Mouse (Mus musculus) testis, adult 2 months (tissue): Measurements from ENCODE around the gene Man1a. TPM values are rescaled to one million over a fixed set of nuclear protein-coding genes. Genes with fewer than 3 reads are reported as not detected.

Source experiments
- H3K27ac ChIP-seq: fragments of 200-500 bp; 2 replicates; pipeline ENCODE4 v1.5.1; 2012; ENCODE audit warnings: low read depth, low read length; ENCODE audit not compliant: control insufficient read depth, insufficient read depth
- H3K27me3 ChIP-seq: fragments of 200-500 bp; 2 replicates; pipeline ENCODE4 v1.6.1; 2012; ENCODE audit warnings: mild to moderate bottlenecking, low read length, moderate library complexity; ENCODE audit not compliant: control insufficient read depth, insufficient read depth
- H3K36me3 ChIP-seq: fragments of 200-500 bp; 2 replicates; pipeline ENCODE4 v1.6.1; 2012; ENCODE audit warnings: mild to moderate bottlenecking, low read length; ENCODE audit not compliant: control insufficient read depth, insufficient read depth
- H3K4me1 ChIP-seq: fragments of 200-500 bp; 2 replicates; pipeline ENCODE4 v1.6.1; 2012; ENCODE audit warnings: low read length; ENCODE audit not compliant: control insufficient read depth, insufficient read depth
- H3K4me3 ChIP-seq: fragments of 200-500 bp; 2 replicates; pipeline ENCODE4 v1.5.1; 2012; ENCODE audit warnings: low read depth, mild to moderate bottlenecking, low read length, moderate library complexity, mixed read lengths; ENCODE audit not compliant: control insufficient read depth
- CTCF ChIP-seq: fragments of 200-500 bp; IDR thresholded peaks from 2 replicates; pipeline ENCODE4 v1.5.1; 2012; ENCODE audit warnings: low read depth, mild to moderate bottlenecking, inconsistent platforms, low read length, moderate library complexity; ENCODE audit not compliant: control insufficient read depth, insufficient read depth, insufficient replicate concordance
- POLR2A ChIP-seq: fragments of 200-500 bp; IDR thresholded peaks from 2 replicates; pipeline ENCODE4 v1.6.1; 2012; ENCODE audit warnings: low read depth, mild to moderate bottlenecking, inconsistent platforms, low read length, moderate library complexity; ENCODE audit not compliant: control insufficient read depth
- polyA plus RNA-seq: library from polyadenylated mRNA; depleted of rRNA; stranded (reverse); fragments of >200 nt; gene quantifications from 2 replicates; pipeline ENCODE4 v1.2.3, GENCODE M21; 2012

Man1a gene
- polyA plus RNA-seq, 1 experiment, result 0.36 TPM

DNA sequence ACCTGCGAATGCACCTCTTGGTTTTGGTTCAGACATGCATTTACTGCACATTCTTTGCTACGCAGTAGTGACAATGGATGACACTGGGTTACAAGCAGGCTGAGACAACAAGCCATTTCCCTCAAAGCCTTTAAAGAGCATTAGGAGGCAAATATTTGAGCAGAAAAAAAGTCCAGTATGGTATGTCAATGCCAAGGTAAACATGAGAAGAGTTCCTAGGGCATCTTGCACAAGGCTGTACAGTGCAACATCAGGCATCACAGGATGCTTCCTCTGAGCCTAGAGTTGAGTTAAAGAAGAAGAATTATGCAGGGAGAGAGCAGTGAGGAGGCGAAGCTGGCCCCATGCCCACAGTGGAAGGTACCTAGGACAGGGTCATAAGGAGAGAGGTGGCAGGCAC lies 140.3 kb downstream of the Man1a start:
- H3K36me3 ChIP-seq, result no peaks in the 10 kb centered on the region
- no peak for TF ChIP-seq CTCF
- no peak for TF ChIP-seq POLR2A
- no peak overlapping the region for H3K4me3 ChIP-seq
- no peaks in the 10 kb centered on the region for H3K27me3 ChIP-seq
- no peaks in the 10 kb centered on the region for H3K4me1 ChIP-seq
- H3K27ac ChIP-seq, result no peak overlapping the region

DNA sequence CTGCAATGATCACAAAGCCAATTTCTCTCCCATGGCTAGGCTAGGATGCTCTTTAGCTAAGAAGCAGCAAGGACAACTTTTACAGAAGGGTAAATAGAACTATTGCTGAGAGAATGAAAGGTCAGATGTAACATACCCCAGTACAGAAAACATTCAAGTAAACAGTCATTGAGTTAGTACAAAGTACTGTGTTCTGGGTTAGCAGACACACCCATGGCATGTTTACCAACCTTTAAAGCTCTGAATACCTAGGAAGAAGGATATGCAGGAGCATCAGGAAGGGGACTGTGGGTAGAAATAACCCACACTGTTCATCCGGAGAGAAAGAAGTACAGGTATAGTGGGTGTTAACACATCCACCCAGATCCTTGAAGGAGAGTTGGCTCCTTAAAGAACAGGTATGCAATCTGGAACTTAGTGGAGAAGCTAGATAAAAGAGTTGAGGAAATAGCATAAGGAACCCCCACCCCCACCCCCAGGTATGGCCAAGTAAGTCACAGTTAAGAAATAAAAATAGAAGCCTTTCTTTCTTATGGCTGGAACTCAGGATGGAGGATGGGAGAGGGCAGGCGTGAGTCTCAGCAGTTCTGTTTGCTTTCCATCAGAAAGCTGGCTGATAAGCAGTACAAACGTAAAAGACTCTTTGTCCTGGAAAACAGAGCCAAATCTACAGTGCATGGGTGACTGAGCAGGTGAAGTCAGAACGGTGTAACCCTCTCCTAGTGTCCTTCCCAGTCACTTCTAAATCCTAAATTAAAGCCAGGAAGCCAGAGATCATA lies 146.5 kb downstream of the Man1a start:
- Histone ChIP-seq H3K4me1 (no peaks in the 10 kb centered on the region), H3K27ac (no peak overlapping the region), H3K36me3 (no peaks in the 10 kb centered on the region), H3K4me3 (no peak overlapping the region), H3K27me3 (no peaks in the 10 kb centered on the region)
- TF ChIP-seq POLR2A, result no peak
- no peak for TF ChIP-seq CTCF

DNA sequence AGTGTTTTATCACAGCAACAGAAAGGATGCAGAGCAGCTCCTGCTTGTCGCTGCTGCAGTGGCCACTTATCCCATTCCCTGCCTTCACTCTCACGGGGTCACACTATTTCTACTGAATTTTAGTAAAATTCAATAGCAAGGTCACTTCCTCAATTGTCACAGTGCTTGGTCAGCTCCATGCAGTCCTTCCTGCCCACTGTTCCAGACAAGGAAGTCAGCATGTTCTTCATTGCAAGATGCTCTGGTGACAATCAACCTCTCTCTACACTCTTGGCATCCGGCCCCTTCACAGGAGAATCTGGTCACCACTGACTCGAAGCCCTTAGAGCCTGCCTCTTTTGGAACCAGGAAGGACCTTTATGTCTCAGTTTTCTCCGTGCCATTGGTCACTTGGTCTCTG lies 148.5 kb downstream of the Man1a start:
- no peaks in the 10 kb centered on the region for H3K4me1 ChIP-seq
- TF ChIP-seq CTCF (no peak), POLR2A (no peak)
- H3K27me3 ChIP-seq, result no peaks in the 10 kb centered on the region
- H3K4me3 ChIP-seq, result no peak overlapping the region
- H3K27ac ChIP-seq, result no peak overlapping the region
- H3K36me3 ChIP-seq, result no peaks in the 10 kb centered on the region

DNA sequence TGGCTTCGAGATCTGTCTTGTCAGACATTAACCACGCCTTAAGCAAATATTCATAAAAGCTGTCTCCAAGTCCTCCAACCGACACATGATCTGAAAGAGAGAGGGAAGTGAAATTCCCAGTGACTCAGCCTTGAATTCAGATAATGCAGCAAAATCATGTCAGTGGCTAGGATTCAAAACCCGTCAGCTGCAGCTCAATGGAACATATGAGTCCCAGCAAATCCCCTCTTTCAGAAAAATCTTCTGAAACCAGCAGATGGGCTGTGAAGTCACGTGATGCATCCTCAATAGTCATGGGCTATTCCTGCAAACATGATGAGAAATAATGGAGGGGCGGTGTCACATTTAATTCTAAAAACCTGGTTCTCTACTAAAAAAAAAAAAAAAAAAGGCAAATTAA lies 151.0 kb downstream of the Man1a start:
- Histone ChIP-seq H3K4me1 (no peaks in the 10 kb centered on the region), H3K36me3 (no peaks in the 10 kb centered on the region), H3K27me3 (no peaks in the 10 kb centered on the region), H3K4me3 (no peak overlapping the region), H3K27ac (no peak overlapping the region)
- TF ChIP-seq POLR2A, result no peak
- no peak for TF ChIP-seq CTCF

DNA sequence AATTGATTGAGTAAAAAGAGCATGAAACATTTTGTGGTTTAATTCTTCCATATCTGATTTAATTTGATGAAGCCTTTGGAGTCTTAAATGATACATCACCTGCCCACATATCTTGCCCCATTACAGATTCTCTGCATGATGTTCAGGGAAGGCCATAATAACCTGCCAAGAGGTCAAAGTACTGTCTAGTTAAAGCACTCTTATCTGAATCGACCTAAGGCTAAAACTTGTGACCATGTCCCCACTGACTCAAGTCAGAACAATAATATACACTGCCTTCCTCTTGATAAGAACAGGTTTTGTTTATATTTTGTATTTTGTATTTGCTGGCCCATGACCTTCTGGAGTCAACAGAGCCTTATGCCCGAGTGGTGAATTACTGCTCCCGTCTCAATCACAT lies 154.2 kb downstream of the Man1a start:
- TF ChIP-seq POLR2A (no peak), CTCF (no peak)
- no peak overlapping the region for H3K4me3 ChIP-seq

DNA sequence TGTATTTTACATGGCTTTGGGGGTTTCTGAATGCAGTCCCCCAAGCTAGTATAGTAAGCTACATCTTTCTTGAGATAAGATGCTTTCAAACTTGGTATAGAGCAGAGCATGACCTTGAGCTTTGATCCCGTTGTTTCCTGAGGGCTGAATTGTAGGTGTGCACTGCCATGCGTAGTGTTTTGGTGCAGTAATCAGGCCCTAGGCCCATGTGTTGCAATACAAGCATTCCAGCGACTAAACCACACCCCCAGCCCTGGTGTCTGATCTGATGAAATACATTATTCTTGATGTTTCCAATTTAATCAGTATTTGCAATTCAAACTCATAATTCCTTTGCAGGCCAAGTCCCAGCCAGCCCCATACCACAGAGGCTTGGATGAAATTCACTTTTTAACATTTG lies 158.9 kb downstream of the Man1a start:
- Histone ChIP-seq H3K36me3 (no peaks in the 10 kb centered on the region), H3K4me3 (no peak overlapping the region), H3K27me3 (no peaks in the 10 kb centered on the region), H3K27ac (no peak overlapping the region), H3K4me1 (no peaks in the 10 kb centered on the region)
- TF ChIP-seq CTCF (no peak), POLR2A (no peak)

More for the DNA sequence above, 154.2 kb downstream of the Man1a start:
- Histone ChIP-seq H3K4me1 (no peaks in the 10 kb centered on the region), H3K27me3 (no peaks in the 10 kb centered on the region), H3K27ac (no peak overlapping the region), H3K36me3 (no peaks in the 10 kb centered on the region)

DNA sequence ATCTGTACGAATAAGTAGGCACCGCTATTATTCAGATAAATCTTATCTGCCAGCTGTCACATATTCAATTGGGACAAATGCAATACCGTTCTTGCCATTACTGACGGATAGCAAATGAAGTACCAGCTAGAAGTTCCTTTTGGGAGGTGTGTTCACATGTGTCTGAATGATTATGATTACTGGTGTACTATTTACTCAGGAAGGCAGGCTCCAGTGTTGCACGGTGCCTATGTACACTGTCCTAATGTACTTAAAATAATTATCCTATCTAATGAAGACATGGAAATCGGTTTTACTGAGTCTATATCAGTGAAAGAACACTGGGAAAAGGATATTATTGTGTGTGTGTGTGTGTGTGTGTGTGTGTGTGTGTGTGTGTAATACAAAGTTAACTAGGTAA lies 160.7 kb downstream of the Man1a start:
- Histone ChIP-seq H3K36me3 (no peaks in the 10 kb centered on the region), H3K27me3 (no peaks in the 10 kb centered on the region)
- no peak for TF ChIP-seq CTCF
- no peak for TF ChIP-seq POLR2A

DNA sequence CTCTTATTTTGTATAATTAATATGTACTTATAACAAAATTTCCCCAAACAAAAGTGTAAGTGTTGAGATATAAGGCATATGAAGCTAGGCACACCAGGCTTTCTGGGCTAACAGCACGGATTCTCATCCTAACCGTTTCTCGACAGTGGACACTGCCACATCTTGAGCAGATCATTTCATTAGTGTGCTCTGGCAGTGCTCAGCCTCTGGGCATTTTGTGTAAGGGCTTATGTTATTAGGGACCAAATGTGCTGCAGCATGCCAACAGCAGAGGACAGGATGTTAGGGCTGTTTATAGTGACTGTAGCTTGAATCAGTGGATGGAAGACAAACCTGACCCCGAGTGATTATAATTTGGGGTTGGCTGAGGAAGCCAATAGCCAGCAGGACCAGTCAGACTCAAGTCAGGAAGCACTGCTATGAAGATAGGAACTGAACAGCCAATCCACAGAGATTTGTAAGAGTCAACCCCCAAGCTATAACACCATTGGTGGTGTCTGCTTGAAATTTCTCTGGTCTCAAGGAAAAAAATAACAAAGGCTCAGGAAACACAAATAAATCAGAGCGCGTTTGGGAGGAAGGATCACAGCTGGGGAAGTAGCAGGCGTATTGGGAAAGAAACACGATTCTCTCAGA lies 161.3 kb downstream of the Man1a start:
- Histone ChIP-seq H3K27ac (no peak overlapping the region), H3K27me3 (no peaks in the 10 kb centered on the region), H3K4me1 (no peaks in the 10 kb centered on the region), H3K4me3 (no peak overlapping the region), H3K36me3 (no peaks in the 10 kb centered on the region)
- TF ChIP-seq POLR2A, result no peak
- TF ChIP-seq CTCF, result no peak

More for the DNA sequence above, 160.7 kb downstream of the Man1a start:
- no peak overlapping the region for H3K27ac ChIP-seq
- H3K4me1 ChIP-seq, result no peaks in the 10 kb centered on the region
- no peak overlapping the region for H3K4me3 ChIP-seq
